Mouse (Mus musculus) liver, adult 2 months (tissue): ENCODE measurements around the gene Zfp771. TPM values are rescaled to one million over a fixed set of nuclear protein-coding genes. Genes with fewer than 3 reads are reported as not detected.
A peak's percentile ranks its signal among the peaks of the same experiment; 100 is the strongest.

Experiments
- DNase-seq: peaks from one replicate; pipeline ENCODE4 v3.0.0-alpha.2; 2011; ENCODE audit warnings: low read depth, low spot score; ENCODE audit errors: extremely low read depth
- H3K27ac ChIP-seq: fragments of 200-500 bp; replicated peaks from 2 replicates; pipeline ENCODE4 v1.5.1; 2012; ENCODE audit warnings: low read depth, mild to moderate bottlenecking, control low read depth, inconsistent platforms, low read length; ENCODE audit not compliant: insufficient read depth
- H3K27me3 ChIP-seq: fragments of 200-500 bp; 2 replicates; pipeline ENCODE4 v1.6.1; 2012; ENCODE audit warnings: mild to moderate bottlenecking, moderate library complexity, low read length, inconsistent platforms; ENCODE audit not compliant: control insufficient read depth, insufficient read depth
- H3K36me3 ChIP-seq: fragments of 200-500 bp; 2 replicates; pipeline ENCODE4 v1.6.1; 2012; ENCODE audit warnings: low read length, inconsistent platforms; ENCODE audit not compliant: control insufficient read depth, insufficient read depth
- H3K4me1 ChIP-seq: fragments of 200-500 bp; 2 replicates; pipeline ENCODE4 v1.6.1; 2011; ENCODE audit warnings: low read length; ENCODE audit not compliant: control insufficient read depth, insufficient read depth
- H3K4me3 ChIP-seq: fragments of 200-500 bp; 2 replicates; pipeline ENCODE4 v1.5.1; 2011; ENCODE audit warnings: low read depth, mild to moderate bottlenecking, control low read depth, low read length, moderate library complexity; ENCODE audit not compliant: insufficient read depth
- H3K79me2 ChIP-seq: fragments of 200-500 bp; 2 replicates; pipeline ENCODE4 v1.6.1; 2012; ENCODE audit warnings: inconsistent platforms, mild to moderate bottlenecking, low read length, moderate library complexity; ENCODE audit not compliant: control insufficient read depth, insufficient read depth
- H3K9ac ChIP-seq: fragments of 200-500 bp; 2 replicates; pipeline ENCODE4 v1.6.1; 2012; ENCODE audit warnings: low read depth, mild to moderate bottlenecking, control low read depth, inconsistent platforms, low read length
- CTCF ChIP-seq: fragments of 200-500 bp; IDR thresholded peaks from 2 replicates; pipeline ENCODE4 v1.5.1; 2011; ENCODE audit warnings: low read depth, low read length, control low read depth
- POLR2A ChIP-seq: fragments of 200-500 bp; IDR thresholded peaks from 2 replicates; pipeline ENCODE4 v1.6.1; 2011; ENCODE audit warnings: low read length, control low read depth; ENCODE audit not compliant: insufficient read depth; ENCODE audit errors: extremely low read depth
- WGBS: fragments of 180-500 bp; shearing (Covaris S2); methylation state at CpG from one replicate; pipeline ENCODE4 v1.1.7; 2018; 5-methylcytosine and 5-hydroxymethylcytosine counted together
- polyA plus RNA-seq: library from polyadenylated mRNA; depleted of rRNA; stranded (reverse); fragments of >200 nt; gene quantifications from 2 replicates; pipeline ENCODE4 v1.2.3, GENCODE M21; 2012; rRNA removed
- total RNA-seq: library from RNA; depleted of rRNA; stranded (reverse); fragments of >200 nt; gene quantifications from 2 replicates; pipeline ENCODE4 v1.2.3, GENCODE M21; 2014; rRNA removed

The Zfp771 gene
- total and polyA plus RNA-seq, 2 experiments: 19.6 to 52.8 TPM

DNA sequence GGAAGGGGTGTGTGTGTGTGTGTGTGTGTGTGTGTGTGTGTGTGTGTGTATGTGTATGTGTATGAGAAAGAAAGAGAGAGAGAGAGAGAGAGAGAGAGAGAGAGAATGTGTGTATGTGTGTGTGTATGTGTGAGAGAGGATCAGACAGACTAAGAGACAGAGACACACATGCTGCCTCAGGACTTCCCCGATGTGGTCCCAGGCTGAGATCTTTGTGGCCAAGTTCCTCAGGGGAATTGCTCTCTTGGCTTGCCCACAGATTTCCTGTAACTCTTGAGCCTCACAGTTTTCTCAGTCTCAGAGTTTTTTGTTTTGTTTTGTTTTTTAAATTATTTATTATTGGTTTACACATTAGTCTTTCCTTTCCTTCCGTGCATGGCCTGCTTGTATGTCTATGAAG is 45.2 kb downstream of the Zfp771 start:
- WGBS: 88% methylated on average over 2 of the region's 2 CpGs
- Histone ChIP-seq H3K27me3 (no peaks in the 10 kb centered on the region), H3K27ac (no peak overlapping the region), H3K4me3 (no peak overlapping the region), H3K36me3 (no peaks in the 10 kb centered on the region), H3K9ac (no peak overlapping the region), H3K79me2 (no peaks in the 10 kb centered on the region), H3K4me1 (no peaks in the 10 kb centered on the region)
- TF ChIP-seq CTCF (no peak), POLR2A (no peak)
- DNase-seq: no peak

DNA sequence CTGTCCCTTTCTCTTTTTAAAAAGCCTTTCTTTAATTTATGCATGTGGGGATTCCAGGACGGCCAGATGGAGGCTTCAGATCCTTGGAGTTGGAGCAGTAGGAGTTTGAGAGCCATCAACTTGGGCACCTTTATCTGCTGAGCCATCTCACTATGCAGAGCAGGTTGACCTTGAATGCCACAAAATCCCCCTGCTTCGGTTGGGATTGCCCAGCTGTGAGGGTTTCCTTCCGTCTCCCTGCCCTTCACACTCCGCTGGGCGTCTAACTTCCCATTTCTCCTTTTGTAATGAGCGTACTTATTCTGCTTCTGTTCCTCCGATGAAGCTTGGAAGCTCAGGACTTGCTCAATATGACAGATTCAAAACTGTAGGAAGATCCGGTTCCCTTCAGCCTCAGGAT is 46.1 kb downstream of the Zfp771 start:
- WGBS: 81% methylated on average over 8 of the region's 8 CpGs
- Histone ChIP-seq H3K27ac (no peak overlapping the region), H3K36me3 (no peaks in the 10 kb centered on the region), H3K9ac (no peak overlapping the region), H3K4me3 (no peak overlapping the region), H3K27me3 (no peaks in the 10 kb centered on the region), H3K4me1 (no peaks in the 10 kb centered on the region), H3K79me2 (no peaks in the 10 kb centered on the region)
- no peak for DNase-seq
- no peak for TF ChIP-seq POLR2A
- no peak for TF ChIP-seq CTCF

GRCm38 (mm10) chr7:127296098-127296497 is 52.0 kb downstream of the Zfp771 start, which contains the start of gene Itgal:
Gene Itgal, plus strand, starts transcription at chr7:127296260.
- DNase-seq: no peak
- H3K36me3 ChIP-seq: no peaks in the 10 kb centered on the region
- no peak for TF ChIP-seq POLR2A
- no peak for TF ChIP-seq CTCF
- WGBS: 78% methylated on average over 11 of the region's 11 CpGs
- no peak within 1 kb of the TSS for H3K9ac ChIP-seq
- H3K27me3 ChIP-seq: no peaks in the 10 kb centered on the region
- peak within 1 kb of the TSS; percentile 18; the same call in 1 of the 2 replicates for H3K4me3 ChIP-seq
- peak within 1 kb of the TSS; percentile 15; the same call in 1 of the 2 replicates for H3K27ac ChIP-seq
- H3K79me2 ChIP-seq: no peaks in the 10 kb centered on the region
- no peaks in the 10 kb centered on the region for H3K4me1 ChIP-seq

- H3K27ac ChIP-seq: no peak overlapping the region
- no peaks in the 10 kb centered on the region for H3K4me1 ChIP-seq
- H3K4me3 ChIP-seq: peak overlapping the region; percentile 22
- peak; percentile 19 for DNase-seq
- no peaks in the 10 kb centered on the region for H3K79me2 ChIP-seq
- H3K36me3 ChIP-seq: no peaks in the 10 kb centered on the region
- no peaks in the 10 kb centered on the region for H3K27me3 ChIP-seq
- WGBS: 85% methylated on average over 5 of the region's 5 CpGs
- TF ChIP-seq POLR2A: no peak
- no peak for TF ChIP-seq CTCF
- no peak overlapping the region for H3K9ac ChIP-seq
Measured at GRCm38 (mm10) chr7:127296786-127297555, 52.9 kb downstream of the Zfp771 start.

DNA sequence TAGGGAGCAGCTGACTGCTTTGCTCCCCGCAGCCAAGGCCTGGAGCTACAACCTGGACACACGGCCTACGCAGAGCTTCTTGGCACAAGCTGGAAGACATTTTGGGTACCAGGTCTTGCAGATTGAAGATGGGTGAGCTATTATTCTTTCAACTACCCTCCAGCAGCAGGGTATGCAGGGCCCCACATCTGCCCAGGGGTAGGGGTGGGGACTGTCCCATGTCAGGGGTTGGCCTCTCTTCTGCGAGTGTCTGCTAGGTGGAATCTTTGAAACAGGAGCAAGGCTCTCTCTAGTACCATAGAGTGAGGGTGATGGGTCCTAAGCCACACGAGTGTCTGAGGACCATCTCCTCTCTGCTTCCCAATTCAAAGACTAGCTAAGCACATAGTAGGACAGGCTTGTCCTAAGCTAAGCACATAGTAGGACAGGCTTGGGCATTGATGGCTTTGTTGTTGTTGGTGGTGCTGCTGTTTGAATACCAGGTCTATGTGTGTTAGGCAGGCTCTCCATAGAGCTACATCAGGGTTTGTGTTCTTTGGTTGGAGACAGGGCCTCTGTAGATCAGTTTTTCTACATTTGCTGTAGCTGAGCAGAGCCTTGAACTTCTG is 53.6 kb downstream of the Zfp771 start:
- peak overlapping the region; percentile 22 for H3K4me3 ChIP-seq
- DNase-seq: no peak
- WGBS: 89% methylated on average over 5 of the region's 5 CpGs

More for the DNA sequence above, 53.6 kb downstream of the Zfp771 start:
- no peak for TF ChIP-seq POLR2A
- no peak for TF ChIP-seq CTCF
- Histone ChIP-seq H3K9ac (no peak overlapping the region), H3K36me3 (no peaks in the 10 kb centered on the region), H3K27me3 (no peaks in the 10 kb centered on the region), H3K79me2 (no peaks in the 10 kb centered on the region), H3K4me1 (no peaks in the 10 kb centered on the region), H3K27ac (no peak overlapping the region)

Other genes starting within 250 kb of the Zfp771 start
- 23.4 and 28.5 TPM in 2 replicates for gene Mvp, start 229.7 kb upstream of the Zfp771 start, total RNA-seq
- 26.3 and 39.4 TPM in 2 replicates for gene Mvp, start 229.7 kb upstream of the Zfp771 start, polyA plus RNA-seq
- 0.74 TPM in 1 of 2 replicates, not detected in the other for gene Pagr1b, start 227.8 kb upstream of the Zfp771 start, total RNA-seq
- gene Pagr1b, start 227.8 kb upstream of the Zfp771 start, polyA plus RNA-seq: 0.49 TPM in 1 of 2 replicates, not detected in the other
- 4.9 and 6.7 TPM in 2 replicates for gene Pagr1a, start 226.9 kb upstream of the Zfp771 start, total RNA-seq
- 2.6 and 4.2 TPM in 2 replicates for gene Pagr1a, start 226.9 kb upstream of the Zfp771 start, polyA plus RNA-seq
- gene Gm42742, start 223.2 kb upstream of the Zfp771 start, total RNA-seq: 9.5 and 10.7 TPM in 2 replicates
- 11.2 and 12.7 TPM in 2 replicates for gene Gm42742, start 223.2 kb upstream of the Zfp771 start, polyA plus RNA-seq
- not detected in 2 replicates for gene Prrt2, start 223.1 kb upstream of the Zfp771 start, total RNA-seq
- gene Prrt2, start 223.1 kb upstream of the Zfp771 start, polyA plus RNA-seq: 0.75 TPM in 1 of 2 replicates, not detected in the other
- 8.9 and 16.4 TPM in 2 replicates for gene Maz, start 217.2 kb upstream of the Zfp771 start, total RNA-seq
- gene Maz, start 217.2 kb upstream of the Zfp771 start, polyA plus RNA-seq: 74.6 and 81.9 TPM in 2 replicates
- 0.37 and 1.3 TPM in 2 replicates for gene Kif22, start 201.8 kb upstream of the Zfp771 start, total RNA-seq
- 0.44 and 0.75 TPM in 2 replicates for gene Kif22, start 201.8 kb upstream of the Zfp771 start, polyA plus RNA-seq
- gene Zg16, start 156.9 kb upstream of the Zfp771 start, total RNA-seq: 11.2 and 47.8 TPM in 2 replicates
- 1.2 and 2.3 TPM in 2 replicates for gene Zg16, start 156.9 kb upstream of the Zfp771 start, polyA plus RNA-seq
- gene AI467606, start 152.9 kb upstream of the Zfp771 start, total RNA-seq: 0.28 and 0.34 TPM in 2 replicates
- gene AI467606, start 152.9 kb upstream of the Zfp771 start, polyA plus RNA-seq: 1.2 and 1.3 TPM in 2 replicates
- 116 and 129 TPM in 2 replicates for gene Qprt, start 122.0 kb upstream of the Zfp771 start, total RNA-seq
- 196 and 210 TPM in 2 replicates for gene Qprt, start 122.0 kb upstream of the Zfp771 start, polyA plus RNA-seq
- gene Spn, start 106.5 kb upstream of the Zfp771 start, total RNA-seq: 0.27 and 0.28 TPM in 2 replicates
- 0.54 and 0.88 TPM in 2 replicates for gene Spn, start 106.5 kb upstream of the Zfp771 start, polyA plus RNA-seq
- gene Cd2bp2, start 48.2 kb upstream of the Zfp771 start, total RNA-seq: 12.4 and 12.6 TPM in 2 replicates
- 10.1 and 11.8 TPM in 2 replicates for gene Cd2bp2, start 48.2 kb upstream of the Zfp771 start, polyA plus RNA-seq
- gene Tbc1d10b, start 35.8 kb upstream of the Zfp771 start, total RNA-seq: 5.3 and 7.0 TPM in 2 replicates
- 7.3 and 9.5 TPM in 2 replicates for gene Tbc1d10b, start 35.8 kb upstream of the Zfp771 start, polyA plus RNA-seq
- 1.5 and 8.6 TPM in 2 replicates for gene Mylpf, start 35.4 kb upstream of the Zfp771 start, total RNA-seq
- gene Mylpf, start 35.4 kb upstream of the Zfp771 start, polyA plus RNA-seq: 0.71 and 0.93 TPM in 2 replicates
- 2.3 and 2.9 TPM in 2 replicates for gene Zfp553, start 11.2 kb upstream of the Zfp771 start, total RNA-seq
- 3.5 and 4.5 TPM in 2 replicates for gene Zfp553, start 11.2 kb upstream of the Zfp771 start, polyA plus RNA-seq
- 1.4 and 1.5 TPM in 2 replicates for gene Sept1, start 11.1 kb upstream of the Zfp771 start, total RNA-seq
- 3.5 and 4.0 TPM in 2 replicates for gene Sept1, start 11.1 kb upstream of the Zfp771 start, polyA plus RNA-seq
- 61.5 and 70.2 TPM in 2 replicates for gene Dctpp1, start 16.4 kb downstream of the Zfp771 start, total RNA-seq
- 70.7 and 73.4 TPM in 2 replicates for gene Dctpp1, start 16.4 kb downstream of the Zfp771 start, polyA plus RNA-seq
- gene Sephs2, start 29.8 kb downstream of the Zfp771 start, total RNA-seq: 939 and 948 TPM in 2 replicates
- gene Sephs2, start 29.8 kb downstream of the Zfp771 start, polyA plus RNA-seq: 388 and 524 TPM in 2 replicates
- gene Itgal, start 52.0 kb downstream of the Zfp771 start, total RNA-seq: 4.3 and 5.2 TPM in 2 replicates
- gene Itgal, start 52.0 kb downstream of the Zfp771 start, polyA plus RNA-seq: 3.9 and 6.8 TPM in 2 replicates
- 7.7 and 9.5 TPM in 2 replicates for gene Zfp768, start 101.3 kb downstream of the Zfp771 start, total RNA-seq
- 21.2 and 28.0 TPM in 2 replicates for gene Zfp768, start 101.3 kb downstream of the Zfp771 start, polyA plus RNA-seq
- gene Zfp747, start 131.8 kb downstream of the Zfp771 start, total RNA-seq: 3.6 and 3.7 TPM in 2 replicates
- gene Zfp747, start 131.8 kb downstream of the Zfp771 start, polyA plus RNA-seq: 3.0 and 4.0 TPM in 2 replicates
- gene 9130019O22Rik, start 142.9 kb downstream of the Zfp771 start, total RNA-seq: 2.0 and 2.3 TPM in 2 replicates
- gene 9130019O22Rik, start 142.9 kb downstream of the Zfp771 start, polyA plus RNA-seq: 1.6 and 2.0 TPM in 2 replicates
- gene E430018J23Rik, start 149.4 kb downstream of the Zfp771 start, total RNA-seq: 4.9 and 5.8 TPM in 2 replicates
- 5.4 and 7.7 TPM in 2 replicates for gene E430018J23Rik, start 149.4 kb downstream of the Zfp771 start, polyA plus RNA-seq
- gene Zfp764, start 162.5 kb downstream of the Zfp771 start, total RNA-seq: 1.8 and 2.5 TPM in 2 replicates
- 1.3 and 1.8 TPM in 2 replicates for gene Zfp764, start 162.5 kb downstream of the Zfp771 start, polyA plus RNA-seq
- 2.9 and 3.0 TPM in 2 replicates for gene Zfp688, start 177.8 kb downstream of the Zfp771 start, total RNA-seq
- gene Zfp688, start 177.8 kb downstream of the Zfp771 start, polyA plus RNA-seq: 8.5 and 9.4 TPM in 2 replicates
- gene Zfp689, start 204.9 kb downstream of the Zfp771 start, total RNA-seq: 0.47 and 0.74 TPM in 2 replicates
- gene Zfp689, start 204.9 kb downstream of the Zfp771 start, polyA plus RNA-seq: 0.92 and 1.9 TPM in 2 replicates
- gene Prr14, start 215.3 kb downstream of the Zfp771 start, total RNA-seq: 8.3 and 9.5 TPM in 2 replicates
- 41.5 and 44.6 TPM in 2 replicates for gene Prr14, start 215.3 kb downstream of the Zfp771 start, polyA plus RNA-seq
- gene Fbrs, start 234.9 kb downstream of the Zfp771 start, total RNA-seq: 3.6 and 6.4 TPM in 2 replicates
- gene Fbrs, start 234.9 kb downstream of the Zfp771 start, polyA plus RNA-seq: 9.5 and 11.8 TPM in 2 replicates